Mouse (Mus musculus) cortical plate, adult 2 months (tissue): Measurements from ENCODE around the gene Tpi1. TPM values are rescaled to one million over a fixed set of nuclear protein-coding genes. Genes with fewer than 3 reads are reported as not detected.

ENCODE experiments used
- H3K27ac ChIP-seq: fragments of 200-500 bp; 2 replicates; pipeline ENCODE4 v1.5.1; 2012; ENCODE audit warnings: low read length, control low read depth, inconsistent platforms; ENCODE audit not compliant: insufficient read depth
- H3K4me1 ChIP-seq: fragments of 200-500 bp; 2 replicates; pipeline ENCODE4 v1.6.1; 2011; ENCODE audit warnings: low read length; ENCODE audit not compliant: control insufficient read depth, insufficient read depth
- H3K4me3 ChIP-seq: fragments of 200-500 bp; 2 replicates; pipeline ENCODE4 v1.5.1; 2011; ENCODE audit warnings: mild to moderate bottlenecking, low read length, control low read depth; ENCODE audit not compliant: insufficient read depth
- CTCF ChIP-seq: fragments of 200-500 bp; IDR thresholded peaks from 2 replicates; pipeline ENCODE4 v1.5.1; 2011; ENCODE audit warnings: mild to moderate bottlenecking, control low read depth, low read length; ENCODE audit not compliant: insufficient read depth; ENCODE audit errors: extremely low read depth
- POLR2A ChIP-seq: fragments of 200-500 bp; IDR thresholded peaks from 2 replicates; pipeline ENCODE4 v1.6.1; 2011; ENCODE audit warnings: mild to moderate bottlenecking, low read length, control low read depth; ENCODE audit not compliant: insufficient read depth; ENCODE audit errors: extremely low read depth
- polyA plus RNA-seq: library from polyadenylated mRNA; depleted of rRNA; stranded (reverse); fragments of >200 nt; gene quantifications from 2 replicates; pipeline ENCODE4 v1.2.3, GENCODE M21; 2012

Gene Tpi1
- polyA plus RNA-seq, 1 experiment, result 1,064 TPM

DNA sequence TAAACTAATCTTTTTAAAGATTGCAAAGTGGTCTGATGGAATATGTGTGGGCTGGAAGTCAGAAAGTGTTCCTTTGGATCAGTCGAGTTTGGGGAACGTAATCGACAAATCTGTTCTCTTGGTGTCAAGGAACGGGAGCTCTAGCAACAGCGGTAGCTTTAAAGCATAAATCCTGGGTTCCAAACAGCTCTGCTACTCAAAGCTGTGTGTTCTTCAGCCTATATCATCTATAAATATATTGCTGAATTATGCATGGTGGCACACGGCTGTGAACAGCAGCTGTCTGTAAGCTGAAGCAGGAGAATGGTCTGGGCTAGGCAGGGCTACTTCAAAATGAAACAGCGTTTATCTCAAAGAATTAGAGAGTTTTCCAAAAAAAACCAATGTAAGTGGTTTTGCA is 33.2 kb downstream of the Tpi1 start:
- TF ChIP-seq CTCF, result no peak
- TF ChIP-seq POLR2A, result no peak
- peaks cover 7% of the 10 kb centered on the region for H3K4me1 ChIP-seq
- no peak overlapping the region for H3K4me3 ChIP-seq
- no peak overlapping the region for H3K27ac ChIP-seq

DNA sequence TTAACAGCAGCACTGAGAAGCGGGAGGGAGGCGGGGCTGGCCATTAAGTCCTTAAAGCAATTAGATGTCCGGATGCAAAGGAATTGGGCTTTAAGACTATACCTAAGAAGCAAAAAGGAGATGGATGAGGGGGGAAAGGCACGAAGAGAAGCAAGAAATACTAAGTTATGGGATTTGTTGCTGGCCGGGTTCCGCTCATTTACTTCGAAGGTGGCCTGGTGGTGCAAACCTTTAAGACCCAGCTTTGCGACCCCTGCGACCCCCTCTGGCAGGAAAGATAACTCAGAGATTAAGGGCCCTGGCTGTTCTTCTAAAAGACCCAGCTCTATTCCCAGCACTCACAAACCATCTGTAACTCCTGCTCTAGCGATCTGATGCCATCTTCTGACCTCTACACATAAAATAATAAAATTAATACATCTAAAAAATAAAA is 34.1 kb downstream of the Tpi1 start:
- TF ChIP-seq POLR2A (no peak), CTCF (no peak)
- Histone ChIP-seq H3K27ac (no peak overlapping the region), H3K4me1 (peaks cover 7% of the 10 kb centered on the region), H3K4me3 (0 out of 2 replicates have a peak overlapping the region, but pooled peaks have one; percentile 5)

GRCm38 (mm10) chr6:124779222-124779983 is 34.7 kb downstream of the Tpi1 start, which contains the start of gene Lrrc23:
Gene Lrrc23, minus strand, starts transcription at chr6:124779727.
- TF ChIP-seq POLR2A (no peak), CTCF (no peak)
- H3K27ac ChIP-seq, result no peak within 1 kb of the TSS
- 0 out of 2 replicates have a peak within 1 kb of the TSS, but pooled peaks have one; percentile 5 for H3K4me3 ChIP-seq
- peaks cover 7% of the 10 kb centered on the region for H3K4me1 ChIP-seq

DNA sequence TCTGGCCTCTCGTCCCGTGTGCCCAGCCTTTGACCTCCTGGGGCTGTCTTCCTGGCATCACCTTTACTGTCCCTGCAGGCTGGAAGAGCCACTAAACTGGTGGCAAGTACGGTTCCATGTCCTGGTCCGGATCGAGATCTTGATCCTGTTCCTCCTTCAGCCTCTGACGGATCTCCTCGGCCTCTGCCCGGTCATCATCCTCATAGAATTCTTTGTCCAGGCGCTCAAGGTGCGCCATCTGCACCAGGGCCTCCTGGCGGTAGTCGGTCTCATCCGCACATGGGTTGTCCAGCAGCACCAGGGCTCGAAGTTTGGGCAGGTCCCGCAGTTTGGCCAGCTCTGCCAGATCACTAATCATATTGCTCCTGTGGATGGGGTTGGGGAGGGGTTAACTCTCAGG is 43.6 kb downstream of the Tpi1 start:
- Histone ChIP-seq H3K27ac (no peak overlapping the region), H3K4me3 (no peak overlapping the region), H3K4me1 (no peaks in the 10 kb centered on the region)
- no peak for TF ChIP-seq POLR2A

- Histone ChIP-seq H3K4me1 (no peaks in the 10 kb centered on the region), H3K4me3 (peak overlapping the region; percentile 96), H3K27ac (peak overlapping the region; percentile 61)
- TF ChIP-seq POLR2A (no peak), CTCF (no peak)
Measured at GRCm38 (mm10) chr6:124770013-124770412, 44.1 kb downstream of the Tpi1 start.

DNA sequence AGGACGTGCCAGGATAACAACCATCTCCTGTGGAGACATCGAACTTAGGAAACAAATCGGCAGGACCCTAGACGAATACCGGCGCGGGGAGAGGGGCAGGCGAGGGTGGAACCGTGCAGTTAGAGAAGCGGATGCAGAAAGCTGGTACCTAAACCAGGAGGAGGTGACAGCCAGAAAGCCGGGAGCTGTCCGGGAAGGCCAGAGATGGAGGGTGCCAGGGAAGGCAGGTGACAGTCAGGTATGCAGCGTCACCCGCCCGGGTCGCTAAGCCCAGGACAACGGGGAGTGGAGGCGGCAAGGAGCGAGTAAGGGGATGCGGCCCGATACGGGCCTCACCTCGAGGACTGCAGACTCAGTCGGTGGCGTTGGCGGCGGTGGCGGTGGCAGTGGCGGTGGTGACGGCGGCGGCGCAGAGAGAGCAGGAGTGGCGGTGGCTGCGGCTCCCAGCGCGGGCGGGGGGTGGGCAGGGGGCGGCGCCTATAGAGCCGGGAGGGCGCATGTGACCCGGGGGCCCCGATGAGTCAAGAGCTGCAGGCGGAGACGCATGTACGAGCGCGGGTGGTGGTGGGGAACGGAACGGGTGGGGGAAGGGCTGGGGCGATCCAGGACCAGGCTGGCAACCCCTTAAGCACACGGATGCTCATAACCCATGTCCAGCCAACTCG is 44.9 kb downstream of the Tpi1 start, which contains the start of gene Eno2:
Eno2 (minus strand) TSS at position 573 of the 665 bp plus-strand sequence.
- Histone ChIP-seq H3K4me1 (no peaks in the 10 kb centered on the region), H3K4me3 (peak within 1 kb of the TSS; percentile 96), H3K27ac (peak within 1 kb of the TSS; percentile 73)
- TF ChIP-seq CTCF (no peak), POLR2A (peak; percentile 58; the same call in 1 of the 2 replicates)

DNA sequence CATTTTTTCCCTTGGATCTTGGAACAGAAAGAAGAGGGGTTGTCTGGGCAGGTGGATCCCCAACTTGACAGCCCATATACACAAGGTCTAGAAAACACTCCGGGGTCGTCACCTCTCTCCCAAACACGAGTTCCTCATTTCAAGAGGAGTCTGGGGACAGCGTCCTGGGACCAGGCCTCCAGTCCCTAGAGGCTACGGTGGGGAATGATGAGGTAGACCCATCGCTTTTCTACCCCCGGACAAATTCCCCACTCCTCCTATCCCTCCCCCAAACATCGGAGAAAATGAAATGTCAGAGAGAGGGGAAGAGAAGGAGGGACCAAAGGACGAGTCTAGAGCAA is 45.4 kb downstream of the Tpi1 start:
- peak overlapping the region; percentile 73 for H3K27ac ChIP-seq
- no peaks in the 10 kb centered on the region for H3K4me1 ChIP-seq
- H3K4me3 ChIP-seq, result peak overlapping the region; percentile 96
- no peak for TF ChIP-seq CTCF
- no peak for TF ChIP-seq POLR2A

DNA sequence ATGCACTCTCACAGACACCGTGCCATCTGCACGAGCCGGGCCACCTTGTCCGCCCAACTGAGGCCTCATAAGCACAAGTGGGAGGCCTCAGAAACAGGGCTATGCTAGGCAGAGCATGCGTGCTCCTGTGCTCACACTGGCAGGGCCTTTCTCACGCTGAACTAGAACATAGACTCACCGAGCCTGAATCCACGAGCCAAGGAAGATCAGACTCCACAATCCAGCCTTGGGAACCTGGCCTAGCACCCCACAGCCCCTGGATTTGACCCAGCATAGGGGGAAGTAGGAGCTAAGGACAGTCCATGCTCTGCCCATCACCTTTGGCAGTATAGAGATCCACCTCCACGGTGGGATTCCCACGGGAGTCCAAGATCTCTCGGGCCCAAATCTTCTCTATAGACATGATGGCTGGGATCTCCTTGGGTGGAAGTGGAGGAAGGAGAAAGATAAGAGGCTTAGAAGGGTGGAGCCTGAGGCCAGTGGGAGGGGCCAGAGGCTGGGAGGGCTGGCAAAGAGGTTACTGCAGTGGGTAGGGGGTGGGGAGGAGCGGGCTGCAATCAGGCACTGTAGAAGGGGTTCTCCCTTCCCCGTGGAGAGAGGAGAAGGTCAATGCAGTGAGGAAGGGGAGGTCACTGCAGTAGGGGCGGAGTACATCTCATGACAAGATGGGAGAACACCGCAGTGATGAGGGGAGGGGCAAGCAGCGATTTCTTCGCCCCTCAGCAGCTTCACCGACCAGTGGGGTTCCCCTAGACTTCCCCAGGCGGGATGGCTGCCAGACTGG is 46.0 kb downstream of the Tpi1 start:
- H3K27ac ChIP-seq, result peak overlapping the region; percentile 73
- TF ChIP-seq CTCF (no peak), POLR2A (peak; percentile 74; the same call in 1 of the 2 replicates)
- no peaks in the 10 kb centered on the region for H3K4me1 ChIP-seq

GRCm38 (mm10) chr6:124767536-124767919 is 46.6 kb downstream of the Tpi1 start:
- TF ChIP-seq POLR2A (no peak), CTCF (no peak)
- Histone ChIP-seq H3K4me1 (no peaks in the 10 kb centered on the region), H3K27ac (no peak overlapping the region), H3K4me3 (peak overlapping the region; percentile 96)

More for the DNA sequence above, 46.0 kb downstream of the Tpi1 start:
- H3K4me3 ChIP-seq, result peak overlapping the region; percentile 96
